Mouse (Mus musculus): ENCODE results near the gene Sema4b. TPM values are rescaled to one million over a fixed set of nuclear protein-coding genes. Genes with fewer than 3 reads are reported as not detected.

The Sema4b gene
- total RNA-seq, 2 experiments from 2014 or later = 10.1 to 10.5 TPM

- ATAC-seq (ENCODE audit: poor library complexity, severe bottlenecking) = no peak
These were observed 9.1 kb downstream of the Sema4b start for GRCm38 (mm10) chr7:80195576-80196263.

GRCm38 (mm10) chr7:80197371-80197770 lies 10.7 kb downstream of the Sema4b start:
- ATAC-seq (ENCODE audit: poor library complexity, severe bottlenecking) = no peak

- peak; percentile 78 for ATAC-seq (ENCODE audit: poor library complexity, severe bottlenecking)
These were observed 11.5 kb downstream of the Sema4b start for GRCm38 (mm10) chr7:80197941-80198778.

- ATAC-seq (ENCODE audit: poor library complexity, severe bottlenecking) = no peak
These were observed 12.2 kb downstream of the Sema4b start for GRCm38 (mm10) chr7:80198863-80199262.

GRCm38 (mm10) chr7:80199286-80199685 lies 12.6 kb downstream of the Sema4b start:
- no peak for ATAC-seq (ENCODE audit: poor library complexity, severe bottlenecking)

- no peak for ATAC-seq (ENCODE audit: poor library complexity, severe bottlenecking)
These were observed 13.4 kb downstream of the Sema4b start for GRCm38 (mm10) chr7:80199851-80200587.

- no peak for ATAC-seq (ENCODE audit: poor library complexity, severe bottlenecking)
These were observed 13.9 kb downstream of the Sema4b start for GRCm38 (mm10) chr7:80200588-80200945.

- no peak for ATAC-seq (ENCODE audit: poor library complexity, severe bottlenecking)
These were observed 14.4 kb downstream of the Sema4b start for GRCm38 (mm10) chr7:80200963-80201539.

- no peak for ATAC-seq (ENCODE audit: poor library complexity, severe bottlenecking)
These were observed 15.4 kb downstream of the Sema4b start for GRCm38 (mm10) chr7:80201888-80202540.

- ATAC-seq (ENCODE audit: poor library complexity, severe bottlenecking) = peak; percentile 53
These were observed 16.3 kb downstream of the Sema4b start for GRCm38 (mm10) chr7:80202961-80203360.

- ATAC-seq (ENCODE audit: poor library complexity, severe bottlenecking) = peak; percentile 62
These were observed 17.0 kb downstream of the Sema4b start for GRCm38 (mm10) chr7:80203638-80204096.

GRCm38 (mm10) chr7:80204362-80204761 lies 17.7 kb downstream of the Sema4b start:
- ATAC-seq (ENCODE audit: poor library complexity, severe bottlenecking) = no peak

- ATAC-seq (ENCODE audit: poor library complexity, severe bottlenecking) = no peak
These were observed 18.3 kb downstream of the Sema4b start for GRCm38 (mm10) chr7:80204961-80205360.

GRCm38 (mm10) chr7:80205705-80206589 lies 19.3 kb downstream of the Sema4b start:
- no peak for ATAC-seq (ENCODE audit: poor library complexity, severe bottlenecking)

GRCm38 (mm10) chr7:80207314-80207731 lies 20.7 kb downstream of the Sema4b start:
- ATAC-seq (ENCODE audit: poor library complexity, severe bottlenecking) = peak; percentile 19

GRCm38 (mm10) chr7:80208026-80208642 lies 21.5 kb downstream of the Sema4b start:
- no peak for ATAC-seq (ENCODE audit: poor library complexity, severe bottlenecking)

GRCm38 (mm10) chr7:80208738-80209430 lies 22.2 kb downstream of the Sema4b start:
- peak; percentile 50 for ATAC-seq (ENCODE audit: poor library complexity, severe bottlenecking)

GRCm38 (mm10) chr7:80209669-80210068 lies 23.0 kb downstream of the Sema4b start:
- ATAC-seq (ENCODE audit: poor library complexity, severe bottlenecking) = peak; percentile 78
